8 mouse cellular contexts compared by ENCODE assay signal in genomic region chr10:110952937-110953451, GRCm38 (mm10). TPM values are rescaled to one million over a fixed set of nuclear protein-coding genes. Genes with fewer than 3 reads are reported as not detected.
DNase-seq lines count a peak whose midpoint lies in the region; ATAC-seq and TF ChIP-seq lines count a peak whose summit lies in the region.

No protein-coding gene starts in this region.

- TF ChIP-seq POLR2A in kidney, adult 2 months (IDR thresholded peaks at IDR 0.05; ENCODE audit: low read depth, low read length), result no peak
- no peak for TF ChIP-seq POLR2A in lung, adult 2 months (IDR thresholded peaks at IDR 0.05; ENCODE audit: borderline replicate concordance, extremely low read depth, low read depth, low read length)

- 4% methylated on average over 9 of the region's 9 CpGs for WGBS in kidney, adult 2 months
- 41% methylated on average over 9 of the region's 9 CpGs for WGBS in lung, adult 2 months

- ATAC-seq in granulocyte monocyte progenitor cell, adult 5-6 weeks (replicated peaks; ENCODE audit: poor library complexity, severe bottlenecking), result no peak

- no peak overlapping the region for H3K4me3 ChIP-seq in layer of hippocampus, adult 2 months
- no peak overlapping the region for H3K4me3 ChIP-seq in kidney, adult 2 months (ENCODE audit: insufficient read depth, low read depth, low read length)
- no peak overlapping the region for H3K4me3 ChIP-seq in lung, adult 2 months (replicated peaks; ENCODE audit: extremely low read depth, low read depth, low read length)

- peak overlapping the region; percentile 70 for H3K27ac ChIP-seq in layer of hippocampus, adult 2 months
- H3K27ac ChIP-seq in kidney, adult 2 months (ENCODE audit: insufficient read depth, low read depth, low read length), result peak overlapping the region; percentile 80

- DNase-seq in layer of hippocampus, adult 2 months (ENCODE audit: low spot score in 2 of 2), result peak in 1 of 2 experiments; percentile 58
- DNase-seq in layer of hippocampus, postnatal 10 days (ENCODE audit: low spot score in 2 of 2), result no peak
- peak; percentile 85 for DNase-seq in adrenal gland, postnatal 10 days
- peak; percentile 88 for DNase-seq in gastrocnemius, postnatal 25 days
- peak; percentile 98 for DNase-seq in kidney, adult 2 months
- DNase-seq in lung, adult 2 months, result peak; percentile 32
- DNase-seq in retina, postnatal 1 day, result no peak

- H3K27me3 ChIP-seq in kidney, adult 2 months (replicated peaks; ENCODE audit: control insufficient read depth, insufficient read depth, low read length), result no peaks in the 10 kb centered on the region

- H3K36me3 ChIP-seq in kidney, adult 2 months (ENCODE audit: control insufficient read depth, insufficient read depth, low read length), result peaks cover 6% of the 10 kb centered on the region

- H3K4me1 ChIP-seq in kidney, adult 2 months (ENCODE audit: control insufficient read depth, insufficient read depth, low read length), result peaks cover 18% of the 10 kb centered on the region
- no peaks in the 10 kb centered on the region for H3K4me1 ChIP-seq in lung, adult 2 months (ENCODE audit: control insufficient read depth, insufficient read depth, low read length)

- no peak for TF ChIP-seq CTCF in layer of hippocampus, adult 2 months (conservative IDR thresholded peaks at IDR 0.05)
- TF ChIP-seq CTCF in kidney, adult 2 months (conservative IDR thresholded peaks at IDR 0.05; ENCODE audit: insufficient read depth, insufficient read length, low read depth, low read length), result no peak
- TF ChIP-seq CTCF in lung, adult 2 months (IDR thresholded peaks at IDR 0.05; ENCODE audit: insufficient read depth, low read length), result no peak

RNA-seq across cellular contexts. Expression of gene Csrp2, which starts 33.4 kb away (rescaled TPM):
- 10 to 100 TPM; 20.2 to 24.6 TPM for total RNA-seq in layer of hippocampus, adult 2 months (2021)
- total RNA-seq in layer of hippocampus, postnatal 10 days (2021), result 10 to 100 TPM; 76.9 to 77.5 TPM
- 100 to 1,000 TPM; 245 to 263 TPM for total RNA-seq in adrenal gland, postnatal 10 days (2021)
- 10 to 100 TPM in 1 of 2 experiments, 1 to 10 TPM in 1; 8.8 to 15.2 TPM for total RNA-seq in gastrocnemius, postnatal 25 days (2021)
- polyA plus RNA-seq in kidney, adult 2 months (2012; rRNA removed), result 174 and 193 TPM in 2 replicates
- polyA plus RNA-seq in lung, adult 2 months (2012; rRNA removed), result 38.3 and 45.0 TPM in 2 replicates
- total RNA-seq in granulocyte monocyte progenitor cell, adult 5-6 weeks (2014; fragmentation: Nextera tagmentation), result 38.3 and 53.6 TPM in 2 replicates
- 85.8 and 119 TPM in 2 replicates for total RNA-seq in granulocyte monocyte progenitor cell, adult 5-6 weeks (2017)

RNA-seq across cellular contexts. Expression of gene Zdhhc17, which starts 56.9 kb away (rescaled TPM):
- 100 to 1,000 TPM; 105 to 110 TPM for total RNA-seq in layer of hippocampus, adult 2 months (2021)
- total RNA-seq in layer of hippocampus, postnatal 10 days (2021), result 10 to 100 TPM; 75.4 to 82.2 TPM
- total RNA-seq in adrenal gland, postnatal 10 days (2021), result 10 to 100 TPM; 29.7 to 37.4 TPM
- total RNA-seq in gastrocnemius, postnatal 25 days (2021), result 10 to 100 TPM; 18.3 to 18.8 TPM
- 15.9 and 16.5 TPM in 2 replicates for polyA plus RNA-seq in kidney, adult 2 months (2012; rRNA removed)
- polyA plus RNA-seq in lung, adult 2 months (2012; rRNA removed), result 21.0 and 27.8 TPM in 2 replicates
- 24.2 and 26.7 TPM in 2 replicates for total RNA-seq in granulocyte monocyte progenitor cell, adult 5-6 weeks (2014; fragmentation: Nextera tagmentation)
- 15.3 and 22.0 TPM in 2 replicates for total RNA-seq in granulocyte monocyte progenitor cell, adult 5-6 weeks (2017)

Comparison
In these comparisons a context has a peak if more than half of its experiments do, and no peak if none do; other contexts are left out.
1. DNase-seq: peak in adrenal gland, postnatal 10 days (single experiment), gastrocnemius, postnatal 25 days (single experiment), kidney, adult 2 months (single experiment) and lung, adult 2 months (single experiment); none in layer of hippocampus, postnatal 10 days (0 of 2) and retina, postnatal 1 day (single experiment).